Mouse (Mus musculus) subcutaneous adipose tissue, adult 2 months (tissue): ENCODE data around the gene Spaar. TPM values are rescaled to one million over a fixed set of nuclear protein-coding genes. Genes with fewer than 3 reads are reported as not detected.

ENCODE experiments used
- polyA plus RNA-seq: library from polyadenylated mRNA; depleted of rRNA; stranded (reverse); fragments of >200 nt; gene quantifications from 2 replicates; pipeline ENCODE4 v1.2.3, GENCODE M21; 2012; ENCODE audit warnings: low replicate concordance; rRNA removed

Gene Spaar
- polyA plus RNA-seq: 3.1 and 20.2 TPM in 2 replicates

GRCm38 (mm10) chr4:43729794-43730550 lies at the start of gene Spaar:
Gene Spaar (plus strand): TSS chr4:43730034.

GRCm38 (mm10) chr4:43700707-43701106 lies 29.1 kb upstream of the Spaar start, which contains the start of gene Olfr70:
Gene Olfr70 (minus strand): TSS chr4:43700807.

GRCm38 (mm10) chr4:43709869-43710268 lies 20.0 kb upstream of the Spaar start, which contains the start of gene Olfr71:
Gene Olfr71 (minus strand): TSS chr4:43710255.

GRCm38 (mm10) chr4:43726995-43727394 lies 2.8 kb upstream of the Spaar start, which contains the start of gene Hrct1:
Gene Hrct1 (plus strand): TSS chr4:43727188.

GRCm38 (mm10) chr4:43770909-43771308 lies 41.1 kb downstream of the Spaar start, which contains the start of gene Olfr159:
Gene Olfr159 (minus strand): TSS chr4:43771009.

Other genes starting within 250 kb of the Spaar start
- 0.40 and 0.73 TPM in 2 replicates for gene Sit1, start 246.3 kb upstream of the Spaar start, polyA plus RNA-seq
- gene Ccdc107, start 237.1 kb upstream of the Spaar start, polyA plus RNA-seq: 72.2 and 259 TPM in 2 replicates
- gene Arhgef39, start 230.3 kb upstream of the Spaar start, polyA plus RNA-seq: 2.2 and 11.5 TPM in 2 replicates
- gene Car9, start 223.1 kb upstream of the Spaar start, polyA plus RNA-seq: 0.26 and 1.6 TPM in 2 replicates
- gene Tpm2, start 206.3 kb upstream of the Spaar start, polyA plus RNA-seq: 19.2 and 203 TPM in 2 replicates
- gene Creb3, start 167.7 kb upstream of the Spaar start, polyA plus RNA-seq: 63.4 and 86.6 TPM in 2 replicates
- 119 and 185 TPM in 2 replicates for gene Tln1, start 167.3 kb upstream of the Spaar start, polyA plus RNA-seq
- 73.9 and 79.3 TPM in 2 replicates for gene Rgp1, start 151.3 kb upstream of the Spaar start, polyA plus RNA-seq
- 29.8 and 35.8 TPM in 2 replicates for gene Gba2, start 151.2 kb upstream of the Spaar start, polyA plus RNA-seq
- 0.62 and 3.8 TPM in 2 replicates for gene Msmp, start 145.5 kb upstream of the Spaar start, polyA plus RNA-seq
- gene Npr2, start 98.1 kb upstream of the Spaar start, polyA plus RNA-seq: 94.7 and 95.6 TPM in 2 replicates
- 0.69 and 1.1 TPM in 2 replicates for gene Spag8, start 76.4 kb upstream of the Spaar start, polyA plus RNA-seq
- gene Hint2, start 73.6 kb upstream of the Spaar start, polyA plus RNA-seq: 105 and 166 TPM in 2 replicates
- gene Tmem8b, start 61.1 kb upstream of the Spaar start, polyA plus RNA-seq: 14.5 and 16.6 TPM in 2 replicates
- gene Fam221b, start 60.9 kb upstream of the Spaar start, polyA plus RNA-seq: 0.07 and 0.10 TPM in 2 replicates
- gene Olfr70, start 29.2 kb upstream of the Spaar start, polyA plus RNA-seq: not detected in 2 replicates
- not detected in 2 replicates for gene Olfr71, start 19.8 kb upstream of the Spaar start, polyA plus RNA-seq
- 8.2 and 78.2 TPM in 2 replicates for gene Hrct1, start 2.8 kb upstream of the Spaar start, polyA plus RNA-seq
- 0.13 TPM in 1 of 2 replicates, not detected in the other for gene Olfr159, start 41.0 kb downstream of the Spaar start, polyA plus RNA-seq
- not detected in 2 replicates for gene Olfr156, start 93.9 kb downstream of the Spaar start, polyA plus RNA-seq
- 0.04 TPM in 1 of 2 replicates, not detected in the other for gene Olfr157, start 110.2 kb downstream of the Spaar start, polyA plus RNA-seq
- not detected in 2 replicates for gene Olfr155, start 121.5 kb downstream of the Spaar start, polyA plus RNA-seq
- 8.0 and 33.4 TPM in 2 replicates for gene Reck, start 145.5 kb downstream of the Spaar start, polyA plus RNA-seq
- 14.6 and 29.1 TPM in 2 replicates for gene Glipr2, start 227.4 kb downstream of the Spaar start, polyA plus RNA-seq